Mouse (Mus musculus): ENCODE data around the gene Olfr657.
A peak's percentile ranks its signal among the peaks of the same experiment; 100 is the strongest.

Gene Olfr657

GRCm38 (mm10) chr7:104624494-104624893 is at the start of gene Olfr657:
TSS of gene Olfr657 (plus strand) at chr7:104624794.
- DNase-seq, result no peak

GRCm38 (mm10) chr7:104577014-104577413 is 47.6 kb upstream of the Olfr657 start, which contains the start of gene Olfr653:
TSS of gene Olfr653 (plus strand) at chr7:104577314.
- no peak for DNase-seq

GRCm38 (mm10) chr7:104580846-104581245 is 43.7 kb upstream of the Olfr657 start:
- no peak for DNase-seq

- DNase-seq, result no peak
These were observed 43.2 kb upstream of the Olfr657 start for GRCm38 (mm10) chr7:104581429-104581828.

- no peak for DNase-seq
These were observed 37.9 kb upstream of the Olfr657 start, which contains the start of gene Olfr654 for GRCm38 (mm10) chr7:104586725-104587124. TSS of gene Olfr654 (plus strand) at chr7:104587025.

- no peak for DNase-seq
These were observed 36.3 kb upstream of the Olfr657 start for GRCm38 (mm10) chr7:104588274-104588673.

- DNase-seq, result no peak
These were observed 22.9 kb upstream of the Olfr657 start, which contains the start of gene Olfr655 for GRCm38 (mm10) chr7:104601679-104602078. TSS of gene Olfr655 (minus strand) at chr7:104601779.

GRCm38 (mm10) chr7:104603173-104603572 is 21.4 kb upstream of the Olfr657 start:
- peak; percentile 14 to 74 for DNase-seq

GRCm38 (mm10) chr7:104604727-104605126 is 19.9 kb upstream of the Olfr657 start:
- no peak for DNase-seq

- DNase-seq, result no peak
These were observed 10.9 kb upstream of the Olfr657 start, which contains the start of gene Olfr656 for GRCm38 (mm10) chr7:104613655-104614054. TSS of gene Olfr656 (plus strand) at chr7:104613955.

GRCm38 (mm10) chr7:104646841-104647482 is 22.4 kb downstream of the Olfr657 start, which contains the start of gene Olfr658:
TSS of gene Olfr658 (minus strand) at chr7:104647305.
- peak; percentile 9 to 57 for DNase-seq

- DNase-seq, result no peak
These were observed 41.9 kb downstream of the Olfr657 start, which contains the start of gene Olfr659 for GRCm38 (mm10) chr7:104666453-104666852. TSS of gene Olfr659 (plus strand) at chr7:104666753.

GRCm38 (mm10) chr7:104686201-104686600 is 61.6 kb downstream of the Olfr657 start, which contains the start of gene Olfr661:
TSS of gene Olfr661 (plus strand) at chr7:104686501.
- no peak for DNase-seq
